Mouse (Mus musculus): ENCODE data around the gene Hspb3. TPM values are rescaled to one million over a fixed set of nuclear protein-coding genes. Genes with fewer than 3 reads are reported as not detected.

The Hspb3 gene
- polyA plus RNA-seq, 1 experiment from 2014 or later: 0.90 TPM

DNA sequence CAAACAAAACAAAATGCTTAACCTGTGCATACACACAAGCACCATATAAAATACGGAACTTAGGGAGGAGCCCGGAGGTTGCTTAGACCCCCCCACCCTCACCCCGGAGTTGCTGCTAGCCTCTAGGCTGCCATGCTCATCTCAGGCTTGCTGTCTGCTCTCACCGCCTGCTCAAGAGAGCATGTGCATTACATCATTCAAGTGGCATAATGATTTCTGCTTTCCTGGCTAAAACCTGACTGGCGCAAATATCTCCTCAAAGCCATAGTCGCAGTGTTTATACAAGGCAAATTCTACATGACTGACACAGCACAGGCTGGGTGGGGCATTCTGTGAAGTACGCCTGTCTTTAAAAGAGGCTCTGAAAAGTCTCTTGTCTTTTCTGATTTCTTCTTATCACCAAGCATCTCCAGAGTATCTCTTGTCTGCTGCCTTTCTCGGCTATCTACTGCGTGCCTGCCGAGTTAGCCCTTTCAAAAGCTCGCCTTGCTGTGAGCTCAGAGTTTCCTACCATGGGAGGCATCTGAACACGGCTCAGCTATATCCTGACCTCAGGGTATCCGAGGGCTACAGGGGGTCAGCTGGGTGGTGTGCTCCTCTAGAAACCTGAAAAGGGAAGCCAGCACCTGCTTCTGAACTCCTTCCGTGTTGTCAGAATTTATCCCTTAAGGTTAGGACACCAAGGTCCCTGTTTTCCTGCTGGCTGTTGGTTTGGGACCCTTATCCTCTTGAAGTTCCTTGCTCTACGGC is 28.6 kb downstream of the Hspb3 start:
- no peak overlapping the region for H3K9ac ChIP-seq
- H3K4me3 ChIP-seq (replicated peaks): no peak overlapping the region
- no peaks in the 10 kb centered on the region for H3K4me1 ChIP-seq
- no peaks in the 10 kb centered on the region for H3K9me3 ChIP-seq (replicated peaks)
- no peaks in the 10 kb centered on the region for H3K27me3 ChIP-seq
- no peak overlapping the region for H3K4me2 ChIP-seq
- H3K36me3 ChIP-seq: no peaks in the 10 kb centered on the region
- 81% methylated on average over 15 of the region's 15 CpGs for WGBS
- H3K27ac ChIP-seq: no peak overlapping the region
- no peak for ATAC-seq (replicated peaks; ENCODE audit: low FRiP score)

DNA sequence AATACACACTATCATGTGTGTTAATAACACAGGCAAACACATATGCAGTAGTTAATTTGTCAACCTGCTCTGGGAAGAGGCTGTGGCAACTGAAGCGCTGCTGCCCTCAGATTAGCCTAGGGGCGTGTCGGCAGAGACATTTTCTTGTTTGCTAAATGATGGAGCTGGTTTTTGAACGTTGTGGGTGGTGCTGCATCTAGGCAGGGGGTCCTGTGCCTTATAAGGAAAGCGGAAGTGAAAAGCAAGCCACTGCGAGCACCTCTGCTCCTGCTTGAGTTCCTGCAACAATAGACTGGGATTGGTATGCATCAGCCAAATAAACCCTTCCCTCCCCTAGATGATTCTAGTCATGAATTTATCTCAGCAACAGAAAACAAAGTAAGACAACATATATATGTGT is 31.0 kb downstream of the Hspb3 start:
- ATAC-seq (replicated peaks; ENCODE audit: low FRiP score): no peak
- Histone ChIP-seq H3K9me3 (replicated peaks) (no peaks in the 10 kb centered on the region), H3K9ac (no peak overlapping the region), H3K4me2 (no peak overlapping the region), H3K36me3 (no peaks in the 10 kb centered on the region), H3K27ac (no peak overlapping the region), H3K4me1 (no peaks in the 10 kb centered on the region), H3K4me3 (replicated peaks) (no peak overlapping the region), H3K27me3 (no peaks in the 10 kb centered on the region)
- 66% methylated on average over 6 of the region's 6 CpGs for WGBS

DNA sequence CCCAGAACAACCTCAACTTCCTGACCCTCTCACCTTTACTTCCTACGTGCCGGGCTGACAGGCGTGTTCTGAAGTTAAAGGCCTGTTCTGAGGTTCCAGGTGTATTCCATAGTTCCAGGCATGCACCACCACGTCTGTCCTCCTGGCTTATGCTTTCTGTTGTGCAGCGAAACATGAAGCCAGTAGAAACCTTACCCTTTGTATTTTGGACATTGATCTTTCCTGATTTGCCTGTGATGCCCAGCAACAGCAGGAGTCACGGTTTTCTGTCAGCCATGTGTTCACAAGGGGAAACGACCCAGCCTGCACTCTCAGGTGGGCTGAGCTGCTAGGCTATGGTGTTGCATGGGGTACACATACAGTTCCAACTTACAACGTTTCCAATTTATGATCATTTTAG is 35.9 kb downstream of the Hspb3 start:
- H3K4me3 ChIP-seq (replicated peaks): no peak overlapping the region
- 0 out of 2 replicates have a peak, but pooled peaks cover 2% of the 10 kb centered on the region for H3K4me1 ChIP-seq
- H3K9ac ChIP-seq: no peak overlapping the region
- no peaks in the 10 kb centered on the region for H3K36me3 ChIP-seq
- ATAC-seq (replicated peaks; ENCODE audit: low FRiP score): no peak
- WGBS: 73% methylated on average over 8 of the region's 8 CpGs
- no peaks in the 10 kb centered on the region for H3K9me3 ChIP-seq (replicated peaks)
- H3K4me2 ChIP-seq: no peak overlapping the region
- H3K27me3 ChIP-seq: no peaks in the 10 kb centered on the region
- H3K27ac ChIP-seq: no peak overlapping the region

DNA sequence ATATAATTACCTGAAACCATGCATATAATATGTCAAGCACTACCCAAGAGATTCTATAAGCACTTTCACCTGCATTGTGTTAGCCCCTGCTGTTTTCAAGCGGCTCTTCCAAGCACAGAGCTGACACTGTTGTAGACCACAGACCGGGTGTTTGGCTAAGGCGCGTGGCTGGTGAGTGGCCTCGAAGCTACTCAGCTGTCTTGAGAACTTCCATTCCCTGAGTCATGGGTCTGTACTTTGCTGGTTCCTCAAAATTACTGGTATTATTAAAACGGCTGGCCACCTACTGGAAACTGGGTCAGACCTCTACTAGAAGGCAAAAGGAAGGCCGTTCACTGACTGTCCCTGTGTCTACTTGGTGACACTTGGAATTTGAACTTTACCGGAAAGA is 40.6 kb downstream of the Hspb3 start:
- no peak for ATAC-seq (replicated peaks; ENCODE audit: low FRiP score)
- peak overlapping the region; percentile 46; the same call in 1 of the 2 replicates for H3K27ac ChIP-seq
- 77% methylated on average over 8 of the region's 8 CpGs for WGBS

DNA sequence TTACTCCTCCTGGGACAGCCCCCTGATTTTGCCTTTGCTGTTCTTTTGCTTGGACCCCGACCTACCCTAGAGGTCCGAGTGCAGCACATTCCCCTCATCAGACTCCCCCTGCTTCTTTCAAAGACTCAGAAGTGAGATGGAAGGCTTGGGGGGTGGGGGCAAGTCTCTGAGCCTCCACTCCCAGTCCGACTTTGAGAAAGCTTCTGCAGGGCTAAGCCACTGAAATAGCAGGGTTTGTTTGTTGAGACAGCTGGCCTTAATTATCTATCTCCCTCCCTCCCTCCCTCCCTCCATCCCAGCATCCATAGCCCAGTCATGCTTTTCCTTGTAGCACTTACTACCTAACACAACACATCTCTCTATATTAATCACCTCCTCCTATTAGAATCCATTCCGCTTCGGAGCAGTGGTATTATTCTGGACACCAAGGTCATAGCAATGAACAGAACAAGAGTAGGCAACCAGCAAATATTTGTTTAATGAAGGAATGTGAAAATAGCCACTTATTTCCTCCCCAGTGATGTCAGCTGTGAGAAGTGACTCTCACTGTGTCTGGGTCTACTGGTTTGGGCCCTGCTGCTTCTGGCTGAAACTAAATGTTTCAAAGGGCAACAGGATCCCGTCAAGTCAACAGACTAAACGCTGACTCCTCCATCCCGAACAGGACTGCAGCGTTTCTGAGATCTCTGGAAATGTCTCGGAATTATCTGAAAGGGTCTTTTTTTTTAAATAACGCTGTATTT is 41.2 kb downstream of the Hspb3 start:
- ATAC-seq (replicated peaks; ENCODE audit: low FRiP score): peak; percentile 7; the same call in 1 of the 2 replicates
- 38% methylated on average over 11 of the region's 11 CpGs for WGBS
- H3K27ac ChIP-seq: peak overlapping the region; percentile 46; the same call in 1 of the 2 replicates

More for the DNA sequence above, 40.6 kb downstream of the Hspb3 start:
- H3K9me3 ChIP-seq (replicated peaks): no peaks in the 10 kb centered on the region
- no peak overlapping the region for H3K4me2 ChIP-seq
- H3K27me3 ChIP-seq: no peaks in the 10 kb centered on the region
- H3K4me3 ChIP-seq (replicated peaks): no peak overlapping the region
- no peak overlapping the region for H3K9ac ChIP-seq
- H3K4me1 ChIP-seq: peaks cover 10% of the 10 kb centered on the region
- no peaks in the 10 kb centered on the region for H3K36me3 ChIP-seq

DNA sequence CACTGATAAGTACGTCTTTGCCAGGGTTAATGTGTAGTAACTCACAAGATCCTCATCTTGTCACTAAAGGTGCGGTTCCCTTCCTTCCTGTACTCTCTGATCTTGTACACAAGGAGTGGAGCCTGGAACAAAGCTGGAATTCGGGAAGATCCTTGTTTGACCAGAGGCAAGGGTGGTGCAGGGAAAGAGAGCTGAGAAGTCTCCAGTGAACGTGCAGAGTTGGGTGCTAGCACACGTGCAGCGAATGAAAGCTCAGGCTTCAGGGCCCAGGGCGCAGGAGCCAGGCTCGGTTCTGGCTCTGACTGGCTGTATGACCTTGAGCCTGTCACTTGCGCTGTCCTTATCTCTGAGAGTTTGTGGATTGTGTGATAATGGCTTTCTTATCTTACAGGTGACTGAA is 44.5 kb downstream of the Hspb3 start:
- H3K4me3 ChIP-seq (replicated peaks): no peak overlapping the region
- no peaks in the 10 kb centered on the region for H3K27me3 ChIP-seq
- no peak overlapping the region for H3K27ac ChIP-seq
- 66% methylated on average over 9 of the region's 9 CpGs for WGBS
- no peaks in the 10 kb centered on the region for H3K36me3 ChIP-seq
- H3K9me3 ChIP-seq (replicated peaks): no peaks in the 10 kb centered on the region
- no peak overlapping the region for H3K4me2 ChIP-seq
- H3K4me1 ChIP-seq: peaks cover 45% of the 10 kb centered on the region
- ATAC-seq (replicated peaks; ENCODE audit: low FRiP score): no peak
- H3K9ac ChIP-seq: no peak overlapping the region

More for the DNA sequence above, 41.2 kb downstream of the Hspb3 start:
- Histone ChIP-seq H3K4me1 (peaks cover 14% of the 10 kb centered on the region), H3K9me3 (replicated peaks) (no peaks in the 10 kb centered on the region), H3K27me3 (no peaks in the 10 kb centered on the region), H3K9ac (no peak overlapping the region), H3K4me2 (no peak overlapping the region), H3K36me3 (no peaks in the 10 kb centered on the region), H3K4me3 (replicated peaks) (no peak overlapping the region)

DNA sequence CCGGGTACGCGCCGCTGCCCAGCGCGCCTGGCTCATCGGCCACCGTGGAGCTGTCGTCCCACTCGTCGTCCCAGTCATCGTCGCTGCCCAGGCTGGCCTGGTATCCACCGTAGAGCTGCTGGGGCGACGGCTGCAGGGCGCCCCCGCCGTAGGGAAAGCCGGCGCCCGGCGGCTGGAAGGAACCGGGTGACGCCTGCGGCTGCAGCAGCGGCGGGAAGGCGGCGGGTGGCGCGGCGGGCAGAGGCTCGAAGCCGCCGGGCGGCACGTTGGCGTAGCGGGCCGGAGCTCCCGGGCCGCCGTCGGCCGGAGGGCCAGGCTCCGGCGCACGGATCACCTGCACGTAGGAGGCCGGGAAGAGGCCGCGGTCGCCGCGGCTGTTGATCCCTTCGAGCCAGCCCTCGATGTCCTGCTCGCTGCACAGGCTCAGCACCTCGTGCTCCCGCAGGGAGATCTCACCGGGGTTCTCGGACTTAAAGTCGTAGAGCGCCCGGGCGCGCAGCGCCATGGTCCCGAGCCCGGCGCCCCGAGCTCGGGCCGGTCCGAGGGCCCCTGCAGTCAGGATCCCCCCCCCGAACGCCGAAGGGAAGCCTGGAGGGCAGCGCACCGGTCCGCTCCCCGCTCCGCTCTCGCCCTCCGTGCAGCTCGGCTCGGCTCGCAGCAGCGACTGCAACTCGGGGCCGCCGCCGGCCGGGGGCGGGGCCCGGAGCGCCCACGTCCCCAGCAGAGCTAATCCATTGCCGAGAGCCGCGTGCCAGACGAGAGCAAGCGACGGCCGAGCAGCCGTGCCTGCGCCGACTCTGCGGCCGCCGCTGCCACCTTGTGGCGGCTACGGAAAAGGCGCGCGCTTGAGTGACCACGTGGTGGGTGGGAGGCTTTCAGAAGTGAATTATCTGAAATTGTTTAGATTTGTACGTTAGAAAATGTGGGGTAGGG is 45.3 kb downstream of the Hspb3 start, which contains the start of gene Snx18:
TSS of gene Snx18 (minus strand) at position 674 of the 933 bp plus-strand sequence.
- Histone ChIP-seq H3K9ac (peak within 1 kb of the TSS; percentile 85), H3K27ac (peak within 1 kb of the TSS; percentile 93), H3K36me3 (no peaks in the 10 kb centered on the region), H3K4me2 (peak within 1 kb of the TSS; percentile 88), H3K27me3 (no peaks in the 10 kb centered on the region), H3K9me3 (replicated peaks) (no peaks in the 10 kb centered on the region), H3K4me1 (peaks cover 53% of the 10 kb centered on the region), H3K4me3 (replicated peaks) (peak within 1 kb of the TSS; percentile 71)
- under 1% methylated on average over 107 of the region's 119 CpGs for WGBS
- ATAC-seq (replicated peaks; ENCODE audit: low FRiP score): peak; percentile 90

DNA sequence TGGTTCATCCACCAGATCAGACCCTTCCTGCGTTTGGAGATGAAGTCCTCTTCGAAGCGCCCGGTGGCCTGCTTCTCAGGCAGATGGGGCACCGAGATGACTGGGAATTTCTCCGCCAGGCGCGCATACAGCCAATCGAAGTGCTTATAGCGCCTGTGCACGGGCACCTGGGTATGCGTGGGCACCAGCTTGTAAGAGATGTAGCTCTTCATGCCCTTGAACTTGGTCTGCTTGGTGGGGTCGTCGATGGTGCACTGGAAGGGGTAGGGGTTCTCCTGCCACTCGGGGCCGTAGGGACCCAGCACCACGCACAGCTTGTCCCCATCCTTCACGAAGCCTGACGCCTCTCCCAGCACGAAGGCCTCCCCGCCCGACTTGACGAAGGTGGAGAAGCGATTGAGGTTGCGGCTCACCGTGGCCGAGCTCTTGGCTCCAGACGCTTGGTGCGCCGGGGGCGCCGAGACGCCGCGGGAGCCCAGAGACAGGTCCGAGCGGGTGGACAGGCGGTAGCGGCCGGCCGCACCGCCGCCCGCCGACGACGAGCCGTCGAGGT is 46.1 kb downstream of the Hspb3 start:
- Histone ChIP-seq H3K4me2 (peak overlapping the region; percentile 88), H3K9me3 (replicated peaks) (no peaks in the 10 kb centered on the region), H3K27me3 (no peaks in the 10 kb centered on the region), H3K4me1 (peaks cover 58% of the 10 kb centered on the region), H3K9ac (peak overlapping the region; percentile 85), H3K27ac (peak overlapping the region; percentile 93), H3K36me3 (peaks cover 4% of the 10 kb centered on the region; the same call in 1 of the 2 replicates), H3K4me3 (replicated peaks) (peak overlapping the region; percentile 71)
- 11% methylated on average over 37 of the region's 49 CpGs for WGBS
- ATAC-seq (replicated peaks; ENCODE audit: low FRiP score): no peak

DNA sequence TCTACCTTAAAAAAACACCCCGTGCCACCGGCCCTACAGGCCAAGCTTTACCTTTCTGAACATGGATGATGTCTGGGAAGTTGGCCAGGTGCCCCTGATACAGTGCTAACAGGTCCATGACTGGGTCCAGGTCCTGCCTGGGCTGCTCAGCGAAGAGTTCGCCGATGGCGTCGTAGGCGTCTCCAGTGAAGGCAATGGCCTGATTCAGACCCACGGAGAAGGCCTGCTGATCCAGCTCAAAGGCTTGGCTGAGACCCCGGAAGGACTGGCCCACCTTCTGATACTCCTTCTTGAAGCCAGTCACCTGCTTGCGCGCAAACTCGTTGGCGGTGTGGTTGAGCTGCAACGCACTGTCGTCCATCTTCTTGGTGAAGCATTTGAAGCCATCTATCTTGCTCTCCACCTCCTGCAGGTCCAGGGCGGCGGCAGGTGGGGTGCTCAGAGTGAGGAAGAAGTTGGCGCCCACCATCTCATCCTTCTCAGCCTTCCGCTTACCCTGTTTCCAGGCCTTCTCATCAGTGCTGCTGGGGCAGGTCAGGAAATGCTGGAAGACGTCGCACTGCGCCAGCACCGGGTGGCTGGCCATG is 46.6 kb downstream of the Hspb3 start:
- Histone ChIP-seq H3K4me1 (peaks cover 62% of the 10 kb centered on the region), H3K36me3 (peaks cover 9% of the 10 kb centered on the region), H3K4me3 (replicated peaks) (peak overlapping the region; percentile 71), H3K27me3 (no peaks in the 10 kb centered on the region), H3K9me3 (replicated peaks) (no peaks in the 10 kb centered on the region), H3K4me2 (peak overlapping the region; percentile 88), H3K9ac (peak overlapping the region; percentile 85), H3K27ac (peak overlapping the region; percentile 93)
- 47% methylated on average over 24 of the region's 24 CpGs for WGBS
- ATAC-seq (replicated peaks; ENCODE audit: low FRiP score): no peak

DNA sequence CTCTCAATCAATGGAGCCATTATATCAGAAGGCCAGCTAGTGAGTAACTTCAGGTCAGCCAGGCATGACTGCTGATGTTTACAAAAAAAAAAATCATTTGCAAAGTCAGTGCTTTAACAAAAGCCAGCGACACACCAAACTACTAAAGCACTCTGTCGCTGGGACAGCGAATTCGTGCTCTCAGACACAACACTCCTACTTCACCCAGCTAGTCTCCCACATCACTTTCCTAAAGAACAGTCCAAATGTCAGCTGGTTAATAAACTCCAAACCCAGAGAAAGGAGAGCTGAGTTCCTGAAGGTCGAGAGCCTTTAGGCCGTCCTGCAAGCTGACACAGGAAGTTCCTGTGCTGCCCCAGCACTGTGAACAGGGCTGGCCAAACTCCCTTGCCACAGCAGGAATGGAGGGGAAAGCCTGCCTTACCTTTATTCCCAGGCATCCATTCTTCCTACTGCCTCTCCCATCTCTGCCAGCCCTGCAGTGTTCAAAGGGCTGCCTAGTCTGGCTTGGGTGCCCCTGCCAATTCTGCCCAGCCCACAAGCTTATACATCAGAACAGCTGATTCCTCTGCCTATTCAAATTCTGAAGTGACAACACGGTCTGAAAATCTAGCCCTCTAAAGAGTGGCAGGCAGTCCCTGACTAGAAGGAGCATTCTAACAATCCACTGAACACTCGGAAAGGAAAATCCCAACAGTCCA is 47.4 kb downstream of the Hspb3 start:
- Histone ChIP-seq H3K27ac (peak overlapping the region; percentile 93), H3K4me3 (replicated peaks) (peak overlapping the region; percentile 71), H3K27me3 (no peaks in the 10 kb centered on the region), H3K4me1 (peaks cover 69% of the 10 kb centered on the region), H3K9ac (peak overlapping the region; percentile 85), H3K36me3 (peaks cover 15% of the 10 kb centered on the region), H3K9me3 (replicated peaks) (no peaks in the 10 kb centered on the region), H3K4me2 (peak overlapping the region; percentile 88)
- WGBS: 8% methylated on average over 8 of the region's 8 CpGs
- 0 out of 2 replicates have a peak, but pooled peaks have one; percentile 8 for ATAC-seq (replicated peaks; ENCODE audit: low FRiP score)

Data from kidney, embryonic 15.5 days (tissue).